Mouse (Mus musculus) stomach, embryonic 15.5 days (tissue): ENCODE measurements around the gene Brinp2. TPM values are rescaled to one million over a fixed set of nuclear protein-coding genes. Genes with fewer than 3 reads are reported as not detected.

ENCODE experiments used
- ATAC-seq: fragments of 200-750 bp; cut with Nextera tagmentation; 2 replicates; pipeline ENCODE4 v1.8.0; 2017; ENCODE audit warnings: low read depth, moderate number of reproducible peaks, moderate TSS enrichment; ENCODE audit not compliant: insufficient read depth, low FRiP score
- H3K27ac ChIP-seq: fragments of 300-500 bp; sonication (generic); 2 replicates; pipeline ENCODE4 v1.5.1; 2015; ENCODE audit warnings: mild to moderate bottlenecking, inconsistent platforms
- H3K27me3 ChIP-seq: fragments of 300-500 bp; sonication (generic); replicated peaks from 2 replicates; pipeline ENCODE4 v1.6.1; 2015; ENCODE audit warnings: inconsistent platforms
- H3K36me3 ChIP-seq: fragments of 300-500 bp; sonication (generic); 2 replicates; pipeline ENCODE4 v1.6.1; 2015; ENCODE audit warnings: inconsistent platforms
- H3K4me1 ChIP-seq: fragments of 300-500 bp; sonication (generic); 2 replicates; pipeline ENCODE4 v1.6.1; 2015; ENCODE audit warnings: inconsistent platforms
- H3K4me2 ChIP-seq: fragments of 300-500 bp; sonication (generic); 2 replicates; pipeline ENCODE4 v1.6.1; 2015; ENCODE audit warnings: mild to moderate bottlenecking, inconsistent platforms
- H3K4me3 ChIP-seq: fragments of 300-500 bp; sonication (generic); replicated peaks from 2 replicates; pipeline ENCODE4 v1.5.1; 2015; ENCODE audit warnings: inconsistent platforms
- H3K9ac ChIP-seq: fragments of 300-500 bp; sonication (generic); 2 replicates; pipeline ENCODE4 v1.6.1; 2015; ENCODE audit warnings: inconsistent platforms
- H3K9me3 ChIP-seq: fragments of 300-500 bp; sonication (generic); 2 replicates; pipeline ENCODE4 v1.6.1; 2016; ENCODE audit warnings: inconsistent platforms
- WGBS: fragments of 180-500 bp; shearing (Covaris S2); methylation state at CpG from one replicate; pipeline ENCODE4 v1.1.7; 2015; 5-methylcytosine and 5-hydroxymethylcytosine counted together
- polyA plus RNA-seq: library from polyadenylated mRNA; unstranded; fragments of >200 nt; fragmentation: Nextera tagmentation; extraction: Ambion mirVana; gene quantifications from 2 replicates; pipeline ENCODE4 v1.2.1, GENCODE M21; 2015

Brinp2 gene
- 1.1 TPM in 2 replicates for polyA plus RNA-seq

- Histone ChIP-seq H3K4me3 (peak within 1 kb of the TSS; percentile 46), H3K9ac (0 out of 2 replicates have a peak within 1 kb of the TSS, but pooled peaks have one; percentile 8), H3K36me3 (no peaks in the 10 kb centered on the region), H3K9me3 (no peaks in the 10 kb centered on the region), H3K4me2 (peak within 1 kb of the TSS; percentile 78), H3K4me1 (peaks cover 10% of the 10 kb centered on the region), H3K27ac (no peak within 1 kb of the TSS), H3K27me3 (peaks cover 37% of the 10 kb centered on the region)
- under 1% methylated on average over 30 of the region's 30 CpGs for WGBS
- peak; percentile 92 for ATAC-seq
These were observed at the start of gene Brinp2 for GRCm38 (mm10) chr1:158356051-158356461. Gene Brinp2 (minus strand): TSS chr1:158356326.

- Histone ChIP-seq H3K4me2 (no peak overlapping the region), H3K4me1 (no peaks in the 10 kb centered on the region), H3K9me3 (no peaks in the 10 kb centered on the region), H3K27me3 (no peaks in the 10 kb centered on the region), H3K36me3 (no peaks in the 10 kb centered on the region), H3K9ac (no peak overlapping the region), H3K27ac (no peak overlapping the region), H3K4me3 (no peak overlapping the region)
- 56% methylated on average over 2 of the region's 2 CpGs for WGBS
- ATAC-seq = no peak
These were observed 44.8 kb upstream of the Brinp2 start for GRCm38 (mm10) chr1:158400898-158401297.

GRCm38 (mm10) chr1:158397058-158397457 lies 40.9 kb upstream of the Brinp2 start:
- Histone ChIP-seq H3K27me3 (no peaks in the 10 kb centered on the region), H3K36me3 (no peaks in the 10 kb centered on the region), H3K4me2 (no peak overlapping the region), H3K9me3 (no peaks in the 10 kb centered on the region), H3K4me1 (no peaks in the 10 kb centered on the region), H3K4me3 (no peak overlapping the region), H3K9ac (no peak overlapping the region), H3K27ac (no peak overlapping the region)
- WGBS = 80% methylated on average over 2 of the region's 2 CpGs
- no peak for ATAC-seq

GRCm38 (mm10) chr1:158390693-158391092 lies 34.6 kb upstream of the Brinp2 start:
- H3K9me3 ChIP-seq = no peaks in the 10 kb centered on the region
- no peaks in the 10 kb centered on the region for H3K4me1 ChIP-seq
- H3K4me3 ChIP-seq = no peak overlapping the region
- no peaks in the 10 kb centered on the region for H3K27me3 ChIP-seq
- no peak for ATAC-seq
- 54% methylated on average over 4 of the region's 4 CpGs for WGBS
- H3K4me2 ChIP-seq = no peak overlapping the region
- H3K27ac ChIP-seq = no peak overlapping the region
- H3K36me3 ChIP-seq = no peaks in the 10 kb centered on the region
- H3K9ac ChIP-seq = no peak overlapping the region

- Histone ChIP-seq H3K9me3 (no peaks in the 10 kb centered on the region), H3K4me2 (no peak overlapping the region), H3K9ac (no peak overlapping the region), H3K27me3 (no peaks in the 10 kb centered on the region), H3K4me1 (no peaks in the 10 kb centered on the region), H3K4me3 (no peak overlapping the region), H3K27ac (no peak overlapping the region), H3K36me3 (no peaks in the 10 kb centered on the region)
- ATAC-seq = no peak
- 92% methylated on average over 4 of the region's 4 CpGs for WGBS
These were observed 32.9 kb upstream of the Brinp2 start for GRCm38 (mm10) chr1:158388995-158389394.

GRCm38 (mm10) chr1:158386781-158387180 lies 30.7 kb upstream of the Brinp2 start:
- 26% methylated on average over 3 of the region's 3 CpGs for WGBS

GRCm38 (mm10) chr1:158385311-158385710 lies 29.2 kb upstream of the Brinp2 start:
- Histone ChIP-seq H3K9me3 (no peaks in the 10 kb centered on the region), H3K4me1 (no peaks in the 10 kb centered on the region), H3K4me2 (no peak overlapping the region), H3K27ac (no peak overlapping the region), H3K36me3 (no peaks in the 10 kb centered on the region), H3K9ac (no peak overlapping the region), H3K27me3 (no peaks in the 10 kb centered on the region), H3K4me3 (no peak overlapping the region)
- WGBS = 81% methylated on average over 2 of the region's 2 CpGs
- ATAC-seq = no peak

More at GRCm38 (mm10) chr1:158386781-158387180, 30.7 kb upstream of the Brinp2 start:
- no peak overlapping the region for H3K4me3 ChIP-seq
- H3K27me3 ChIP-seq = no peaks in the 10 kb centered on the region
- ATAC-seq = no peak
- H3K9me3 ChIP-seq = no peaks in the 10 kb centered on the region
- no peaks in the 10 kb centered on the region for H3K36me3 ChIP-seq
- no peaks in the 10 kb centered on the region for H3K4me1 ChIP-seq
- H3K4me2 ChIP-seq = no peak overlapping the region
- no peak overlapping the region for H3K9ac ChIP-seq
- H3K27ac ChIP-seq = no peak overlapping the region

GRCm38 (mm10) chr1:158383210-158383609 lies 27.1 kb upstream of the Brinp2 start:
- Histone ChIP-seq H3K4me2 (no peak overlapping the region), H3K36me3 (no peaks in the 10 kb centered on the region), H3K9me3 (no peaks in the 10 kb centered on the region), H3K9ac (no peak overlapping the region), H3K4me3 (no peak overlapping the region), H3K4me1 (no peaks in the 10 kb centered on the region), H3K27me3 (no peaks in the 10 kb centered on the region), H3K27ac (no peak overlapping the region)
- no peak for ATAC-seq
- 75% methylated on average over 3 of the region's 3 CpGs for WGBS

- no peak overlapping the region for H3K9ac ChIP-seq
- H3K4me1 ChIP-seq = no peaks in the 10 kb centered on the region
- H3K27ac ChIP-seq = no peak overlapping the region
- no peak for ATAC-seq
- H3K36me3 ChIP-seq = no peaks in the 10 kb centered on the region
- no peaks in the 10 kb centered on the region for H3K27me3 ChIP-seq
- H3K4me2 ChIP-seq = no peak overlapping the region
- no peak overlapping the region for H3K4me3 ChIP-seq
- no peaks in the 10 kb centered on the region for H3K9me3 ChIP-seq
- WGBS = 70% methylated on average over 6 of the region's 6 CpGs
These were observed 26.2 kb upstream of the Brinp2 start for GRCm38 (mm10) chr1:158382277-158382676.

- 47% methylated on average over 1 of the region's 1 CpGs for WGBS
- no peaks in the 10 kb centered on the region for H3K4me1 ChIP-seq
- no peak for ATAC-seq
These were observed 8.3 kb upstream of the Brinp2 start for GRCm38 (mm10) chr1:158364461-158364860.

GRCm38 (mm10) chr1:158362292-158363101 lies 6.4 kb upstream of the Brinp2 start:
- ATAC-seq = peak; percentile 35; the same call in 1 of the 2 replicates
- H3K27me3 ChIP-seq = 0 out of 2 replicates have a peak, but pooled peaks cover 14% of the 10 kb centered on the region
- no peaks in the 10 kb centered on the region for H3K36me3 ChIP-seq
- no peaks in the 10 kb centered on the region for H3K4me1 ChIP-seq
- H3K4me2 ChIP-seq = peak overlapping the region; percentile 53
- H3K4me3 ChIP-seq = peak overlapping the region; percentile 36
- H3K27ac ChIP-seq = no peak overlapping the region
- no peak overlapping the region for H3K9ac ChIP-seq
- no peaks in the 10 kb centered on the region for H3K9me3 ChIP-seq
- 1% methylated on average over 35 of the region's 37 CpGs for WGBS

More at GRCm38 (mm10) chr1:158364461-158364860, 8.3 kb upstream of the Brinp2 start:
- Histone ChIP-seq H3K27ac (no peak overlapping the region), H3K4me2 (no peak overlapping the region), H3K27me3 (0 out of 2 replicates have a peak, but pooled peaks cover 9% of the 10 kb centered on the region), H3K9me3 (no peaks in the 10 kb centered on the region), H3K36me3 (no peaks in the 10 kb centered on the region), H3K4me3 (no peak overlapping the region), H3K9ac (no peak overlapping the region)

GRCm38 (mm10) chr1:158361964-158362291 lies 5.8 kb upstream of the Brinp2 start, which contains the start of gene Astn1:
Gene Astn1 (plus strand): TSS chr1:158362273.
- no peaks in the 10 kb centered on the region for H3K9me3 ChIP-seq
- peak within 1 kb of the TSS; percentile 53 for H3K4me2 ChIP-seq
- no peak for ATAC-seq
- no peaks in the 10 kb centered on the region for H3K4me1 ChIP-seq
- H3K4me3 ChIP-seq = peak within 1 kb of the TSS; percentile 36
- no peak within 1 kb of the TSS for H3K9ac ChIP-seq
- no peaks in the 10 kb centered on the region for H3K36me3 ChIP-seq
- no peak within 1 kb of the TSS for H3K27ac ChIP-seq
- peaks cover 19% of the 10 kb centered on the region; the same call in 1 of the 2 replicates for H3K27me3 ChIP-seq
- 3% methylated on average over 2 of the region's 2 CpGs for WGBS
